Mouse (Mus musculus) hindbrain, embryonic 13.5 days (tissue): ENCODE measurements around the gene Nsd1. TPM values are rescaled to one million over a fixed set of nuclear protein-coding genes. Genes with fewer than 3 reads are reported as not detected.

Source experiments
- ATAC-seq: fragments of 200-750 bp; cut with Nextera tagmentation; 2 replicates; pipeline ENCODE4 v1.8.0; 2017; ENCODE audit warnings: moderate TSS enrichment; ENCODE audit not compliant: low FRiP score
- H3K27ac ChIP-seq: fragments of 300-500 bp; sonication (generic); 2 replicates; pipeline ENCODE4 v1.5.1; 2015; ENCODE audit warnings: inconsistent platforms, mild to moderate bottlenecking, moderate library complexity
- H3K27me3 ChIP-seq: fragments of 300-500 bp; sonication (generic); 2 replicates; pipeline ENCODE4 v1.6.1; 2015; ENCODE audit warnings: mild to moderate bottlenecking, inconsistent platforms
- H3K36me3 ChIP-seq: fragments of 300-500 bp; sonication (generic); 2 replicates; pipeline ENCODE4 v1.6.1; 2015; ENCODE audit warnings: mild to moderate bottlenecking, inconsistent platforms
- H3K4me1 ChIP-seq: fragments of 300-500 bp; sonication (generic); replicated peaks from 2 replicates; pipeline ENCODE4 v1.6.1; 2015; ENCODE audit warnings: inconsistent platforms
- H3K4me2 ChIP-seq: fragments of 300-500 bp; sonication (generic); 2 replicates; pipeline ENCODE4 v1.6.1; 2015; ENCODE audit warnings: inconsistent platforms, mild to moderate bottlenecking, moderate library complexity
- H3K4me3 ChIP-seq: fragments of 300-500 bp; sonication (generic); 2 replicates; pipeline ENCODE4 v1.5.1; 2015; ENCODE audit warnings: mild to moderate bottlenecking, inconsistent platforms
- H3K9ac ChIP-seq: fragments of 300-500 bp; sonication (generic); 2 replicates; pipeline ENCODE4 v1.6.1; 2015; ENCODE audit warnings: mild to moderate bottlenecking, inconsistent platforms
- H3K9me3 ChIP-seq: fragments of 300-500 bp; sonication (generic); 2 replicates; pipeline ENCODE4 v1.6.1; 2016; ENCODE audit warnings: inconsistent platforms
- WGBS: fragments of 180-500 bp; shearing (Covaris S2); methylation state at CpG from one replicate; pipeline ENCODE4 v1.1.7; 2015; 5-methylcytosine and 5-hydroxymethylcytosine counted together
- polyA plus RNA-seq: library from polyadenylated mRNA; unstranded; fragments of >200 nt; fragmentation: Nextera tagmentation; extraction: Ambion mirVana; gene quantifications from 2 replicates; pipeline ENCODE4 v1.2.1, GENCODE M21; 2015

Gene Nsd1
- polyA plus RNA-seq, 1 experiment from 2014 or later, result 70.7 TPM

- no peak for ATAC-seq
- H3K27ac ChIP-seq, result no peak overlapping the region
- H3K36me3 ChIP-seq, result peaks cover 27% of the 10 kb centered on the region
- no peaks in the 10 kb centered on the region for H3K9me3 ChIP-seq
- H3K4me1 ChIP-seq, result peaks cover 46% of the 10 kb centered on the region
- H3K9ac ChIP-seq, result peak overlapping the region; percentile 77; the same call in 1 of the 2 replicates
- H3K4me3 ChIP-seq, result peak overlapping the region; percentile 65; the same call in 1 of the 2 replicates
- H3K27me3 ChIP-seq, result 0 out of 2 replicates have a peak, but pooled peaks cover 7% of the 10 kb centered on the region
- peak overlapping the region; percentile 80 for H3K4me2 ChIP-seq
- WGBS, result 79% methylated on average over 6 of the region's 6 CpGs
These were observed 118.6 kb downstream of the Nsd1 start for GRCm38 (mm10) chr13:55328171-55328570.

GRCm38 (mm10) chr13:55328641-55329040 lies 119.1 kb downstream of the Nsd1 start:
- Histone ChIP-seq H3K4me2 (peak overlapping the region; percentile 80), H3K27me3 (0 out of 2 replicates have a peak, but pooled peaks cover 7% of the 10 kb centered on the region), H3K4me3 (peak overlapping the region; percentile 65), H3K4me1 (peaks cover 41% of the 10 kb centered on the region), H3K9me3 (no peaks in the 10 kb centered on the region), H3K36me3 (peaks cover 26% of the 10 kb centered on the region), H3K9ac (peak overlapping the region; percentile 77; the same call in 1 of the 2 replicates), H3K27ac (no peak overlapping the region)
- WGBS, result 82% methylated on average over 4 of the region's 4 CpGs
- no peak for ATAC-seq

GRCm38 (mm10) chr13:55329109-55329682 lies 119.6 kb downstream of the Nsd1 start:
- H3K4me2 ChIP-seq, result peak overlapping the region; percentile 80
- WGBS, result under 1% methylated on average over 29 of the region's 29 CpGs
- peaks cover 36% of the 10 kb centered on the region for H3K4me1 ChIP-seq
- peak overlapping the region; percentile 77 for H3K9ac ChIP-seq
- H3K27me3 ChIP-seq, result 0 out of 2 replicates have a peak, but pooled peaks cover 7% of the 10 kb centered on the region
- ATAC-seq, result peak; percentile 25
- no peaks in the 10 kb centered on the region for H3K9me3 ChIP-seq
- peaks cover 20% of the 10 kb centered on the region for H3K36me3 ChIP-seq
- peak overlapping the region; percentile 65 for H3K4me3 ChIP-seq
- H3K27ac ChIP-seq, result peak overlapping the region; percentile 84

- H3K27ac ChIP-seq, result peak within 1 kb of the TSS; percentile 84
- no peaks in the 10 kb centered on the region for H3K9me3 ChIP-seq
- WGBS, result 0% methylated on average over 69 of the region's 82 CpGs
These were observed 120.3 kb downstream of the Nsd1 start, which contains the start of gene Mxd3 for GRCm38 (mm10) chr13:55329683-55330566. Mxd3 (minus strand) TSS chr13:55329823.

GRCm38 (mm10) chr13:55330567-55331400 lies 121.2 kb downstream of the Nsd1 start:
- peaks cover 6% of the 10 kb centered on the region for H3K36me3 ChIP-seq
- peak overlapping the region; percentile 65 for H3K4me3 ChIP-seq
- H3K4me2 ChIP-seq, result peak overlapping the region; percentile 80
- H3K4me1 ChIP-seq, result peaks cover 35% of the 10 kb centered on the region
- no peak; the same call in 1 of the 2 replicates for ATAC-seq
- peak overlapping the region; percentile 77; the same call in 1 of the 2 replicates for H3K9ac ChIP-seq
- WGBS, result 46% methylated on average over 14 of the region's 14 CpGs
- H3K27me3 ChIP-seq, result 0 out of 2 replicates have a peak, but pooled peaks cover 7% of the 10 kb centered on the region
- H3K27ac ChIP-seq, result peak overlapping the region; percentile 84
- H3K9me3 ChIP-seq, result no peaks in the 10 kb centered on the region

More at GRCm38 (mm10) chr13:55329683-55330566, 120.3 kb downstream of the Nsd1 start, which contains the start of gene Mxd3:
- Histone ChIP-seq H3K4me3 (peak within 1 kb of the TSS; percentile 65), H3K4me1 (peaks cover 35% of the 10 kb centered on the region), H3K4me2 (peak within 1 kb of the TSS; percentile 80), H3K27me3 (0 out of 2 replicates have a peak, but pooled peaks cover 7% of the 10 kb centered on the region), H3K36me3 (peaks cover 15% of the 10 kb centered on the region), H3K9ac (peak within 1 kb of the TSS; percentile 77)
- peak; percentile 83 for ATAC-seq

GRCm38 (mm10) chr13:55332331-55332730 lies 122.7 kb downstream of the Nsd1 start:
- H3K36me3 ChIP-seq, result no peaks in the 10 kb centered on the region
- 90% methylated on average over 3 of the region's 3 CpGs for WGBS
- 0 out of 2 replicates have a peak, but pooled peaks cover 7% of the 10 kb centered on the region for H3K27me3 ChIP-seq
- no peak overlapping the region for H3K27ac ChIP-seq
- no peaks in the 10 kb centered on the region for H3K9me3 ChIP-seq
- H3K4me1 ChIP-seq, result peaks cover 30% of the 10 kb centered on the region
- H3K4me2 ChIP-seq, result no peak overlapping the region
- H3K9ac ChIP-seq, result no peak overlapping the region
- no peak overlapping the region for H3K4me3 ChIP-seq
- no peak for ATAC-seq

GRCm38 (mm10) chr13:55335701-55336100 lies 126.1 kb downstream of the Nsd1 start:
- Histone ChIP-seq H3K36me3 (no peaks in the 10 kb centered on the region), H3K27me3 (no peaks in the 10 kb centered on the region), H3K27ac (no peak overlapping the region), H3K9ac (no peak overlapping the region), H3K4me2 (no peak overlapping the region), H3K4me1 (peaks cover 4% of the 10 kb centered on the region), H3K9me3 (no peaks in the 10 kb centered on the region), H3K4me3 (no peak overlapping the region)
- ATAC-seq, result no peak
- 87% methylated on average over 4 of the region's 4 CpGs for WGBS

- Histone ChIP-seq H3K4me2 (no peak overlapping the region), H3K27me3 (no peaks in the 10 kb centered on the region), H3K4me1 (no peaks in the 10 kb centered on the region), H3K9me3 (no peaks in the 10 kb centered on the region), H3K4me3 (no peak overlapping the region), H3K27ac (no peak overlapping the region), H3K36me3 (no peaks in the 10 kb centered on the region), H3K9ac (no peak overlapping the region)
- ATAC-seq, result no peak
- 64% methylated on average over 10 of the region's 10 CpGs for WGBS
These were observed 127.9 kb downstream of the Nsd1 start for GRCm38 (mm10) chr13:55337341-55337975.

GRCm38 (mm10) chr13:55338131-55339054 lies 128.8 kb downstream of the Nsd1 start:
- Histone ChIP-seq H3K36me3 (no peaks in the 10 kb centered on the region), H3K9me3 (no peaks in the 10 kb centered on the region), H3K27me3 (no peaks in the 10 kb centered on the region), H3K27ac (no peak overlapping the region), H3K4me2 (no peak overlapping the region), H3K4me1 (no peaks in the 10 kb centered on the region), H3K4me3 (no peak overlapping the region), H3K9ac (no peak overlapping the region)
- no peak for ATAC-seq
- 57% methylated on average over 12 of the region's 12 CpGs for WGBS

GRCm38 (mm10) chr13:55339259-55339658 lies 129.7 kb downstream of the Nsd1 start:
- no peak overlapping the region for H3K27ac ChIP-seq
- ATAC-seq, result no peak
- no peak overlapping the region for H3K4me3 ChIP-seq
- peaks cover 8% of the 10 kb centered on the region for H3K36me3 ChIP-seq
- no peak overlapping the region for H3K9ac ChIP-seq
- no peaks in the 10 kb centered on the region for H3K4me1 ChIP-seq
- H3K9me3 ChIP-seq, result no peaks in the 10 kb centered on the region
- no peaks in the 10 kb centered on the region for H3K27me3 ChIP-seq
- 50% methylated on average over 2 of the region's 2 CpGs for WGBS
- H3K4me2 ChIP-seq, result no peak overlapping the region
